Mouse (Mus musculus): ENCODE measurements around the gene Slc25a48. TPM values are rescaled to one million over a fixed set of nuclear protein-coding genes. Genes with fewer than 3 reads are reported as not detected.

The Slc25a48 gene
- 0.05 TPM in 1 of 2 replicates, not detected in the other for polyA plus RNA-seq (2015; fragmentation: Nextera tagmentation; extraction: Ambion mirVana)

DNA sequence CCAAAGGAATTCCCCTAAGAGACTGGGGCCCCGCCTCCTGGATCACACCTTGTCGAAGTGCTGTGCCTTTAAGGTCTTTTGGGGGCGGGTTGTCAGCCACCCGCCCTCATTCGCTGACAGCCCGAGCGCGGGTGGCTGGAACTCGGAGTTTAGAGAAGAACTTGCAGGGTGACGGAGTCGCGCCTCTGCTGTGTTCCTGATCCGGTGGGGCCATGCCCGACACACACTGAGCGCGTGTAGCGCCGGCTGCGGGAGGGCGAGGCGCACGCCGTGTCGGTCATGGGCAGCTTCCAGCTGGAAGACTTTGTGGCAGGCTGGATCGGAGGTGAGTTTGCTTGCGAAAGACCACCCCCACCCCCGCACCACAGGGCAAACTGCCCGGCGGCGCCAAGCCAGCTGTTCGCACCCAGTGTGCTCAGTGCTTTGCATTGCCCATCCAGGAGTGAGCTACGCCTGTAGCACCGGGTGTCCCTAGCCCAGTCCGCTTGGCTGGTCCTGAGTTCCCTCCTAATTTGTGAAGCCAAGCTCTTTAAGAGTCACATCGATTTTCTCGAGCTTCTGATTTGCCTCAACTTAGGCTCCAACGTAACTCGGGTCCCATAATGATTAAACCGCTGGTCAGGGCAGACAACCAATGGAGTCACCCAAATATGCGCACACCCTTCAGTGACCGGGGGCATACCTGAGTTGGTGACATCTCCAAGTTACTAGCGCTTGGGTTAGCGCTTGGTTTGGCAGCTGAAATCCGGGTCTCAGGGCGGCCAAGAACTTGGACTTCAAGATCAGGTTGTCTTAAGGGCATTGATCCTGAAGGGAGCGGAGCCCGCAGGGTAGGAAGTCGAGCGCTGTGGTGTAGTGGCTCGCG, at the start of gene Slc25a48:
Gene Slc25a48 (plus strand): TSS at position 145 of the 865 bp plus-strand sequence.
- Histone ChIP-seq H3K36me3 (no peaks in the 10 kb centered on the region), H3K9me3 (no peaks in the 10 kb centered on the region), H3K4me2 (peak within 1 kb of the TSS; percentile 75), H3K4me3 (peak within 1 kb of the TSS; percentile 49), H3K9ac (peak within 1 kb of the TSS; percentile 56), H3K27ac (replicated peaks) (no peak within 1 kb of the TSS), H3K27me3 (replicated peaks) (peaks cover 82% of the 10 kb centered on the region), H3K4me1 (peaks cover 12% of the 10 kb centered on the region)
- no peak; the same call in 1 of the 2 replicates for ATAC-seq (ENCODE audit: extremely low read depth, insufficient number of reproducible peaks, low FRiP score, low TSS enrichment)
- WGBS = 5% methylated on average over 51 of the region's 51 CpGs

DNA sequence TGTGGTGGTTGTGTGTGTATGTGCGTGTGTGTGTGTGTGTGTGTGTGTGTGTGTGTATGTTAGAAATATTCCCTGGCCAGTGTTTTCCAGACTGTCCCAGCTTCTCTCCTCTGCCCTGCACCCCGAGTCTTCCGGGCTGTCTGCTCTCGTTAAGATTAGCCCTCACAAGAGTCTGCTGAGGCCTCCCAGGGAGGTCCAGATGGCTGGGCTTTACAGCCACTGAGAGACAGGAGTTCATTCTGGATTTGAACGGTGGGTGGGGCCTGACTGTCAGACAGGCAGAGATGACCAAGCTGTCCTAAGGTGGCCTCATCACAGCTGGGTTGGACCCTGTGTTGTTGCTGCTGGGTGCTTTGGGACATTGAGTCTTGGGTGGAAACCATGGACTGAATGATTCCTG, 40.6 kb upstream of the Slc25a48 start:
- 33% methylated on average over 5 of the region's 5 CpGs for WGBS
- no peak; the same call in 1 of the 2 replicates for ATAC-seq (ENCODE audit: extremely low read depth, insufficient number of reproducible peaks, low FRiP score, low TSS enrichment)

DNA sequence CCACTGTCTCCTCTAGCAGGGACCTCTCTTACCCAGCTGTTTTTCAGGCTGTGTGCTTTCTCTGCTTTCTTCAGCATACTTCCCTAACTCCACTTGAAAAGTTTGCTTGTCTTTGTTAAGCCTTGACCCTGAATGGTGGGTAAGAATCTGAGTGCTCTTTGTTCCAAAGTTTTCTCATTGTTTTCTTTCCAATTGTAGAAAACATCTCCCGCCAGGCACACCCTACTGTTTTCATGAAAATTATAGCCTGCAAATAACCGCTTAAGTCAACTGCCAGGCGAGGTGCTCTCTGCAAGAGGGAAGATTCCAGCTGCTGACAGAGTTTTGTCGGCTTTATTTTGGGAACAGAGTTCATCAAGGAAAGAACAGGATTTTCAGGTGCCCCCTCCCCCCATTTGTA, 37.0 kb upstream of the Slc25a48 start:
- Histone ChIP-seq H3K27me3 (replicated peaks) (peaks cover 10% of the 10 kb centered on the region), H3K4me2 (no peak overlapping the region), H3K4me3 (no peak overlapping the region), H3K36me3 (no peaks in the 10 kb centered on the region), H3K27ac (replicated peaks) (no peak overlapping the region), H3K9me3 (no peaks in the 10 kb centered on the region), H3K4me1 (peaks cover 11% of the 10 kb centered on the region), H3K9ac (no peak overlapping the region)
- ATAC-seq (ENCODE audit: extremely low read depth, insufficient number of reproducible peaks, low FRiP score, low TSS enrichment) = no peak
- 59% methylated on average over 4 of the region's 4 CpGs for WGBS

More for the DNA sequence above, 40.6 kb upstream of the Slc25a48 start:
- H3K9ac ChIP-seq = no peak overlapping the region
- no peak overlapping the region for H3K4me2 ChIP-seq
- no peaks in the 10 kb centered on the region for H3K9me3 ChIP-seq
- H3K4me3 ChIP-seq = no peak overlapping the region
- peaks cover 11% of the 10 kb centered on the region for H3K4me1 ChIP-seq
- H3K27ac ChIP-seq (replicated peaks) = no peak overlapping the region
- no peaks in the 10 kb centered on the region for H3K36me3 ChIP-seq
- peaks cover 5% of the 10 kb centered on the region for H3K27me3 ChIP-seq (replicated peaks)

DNA sequence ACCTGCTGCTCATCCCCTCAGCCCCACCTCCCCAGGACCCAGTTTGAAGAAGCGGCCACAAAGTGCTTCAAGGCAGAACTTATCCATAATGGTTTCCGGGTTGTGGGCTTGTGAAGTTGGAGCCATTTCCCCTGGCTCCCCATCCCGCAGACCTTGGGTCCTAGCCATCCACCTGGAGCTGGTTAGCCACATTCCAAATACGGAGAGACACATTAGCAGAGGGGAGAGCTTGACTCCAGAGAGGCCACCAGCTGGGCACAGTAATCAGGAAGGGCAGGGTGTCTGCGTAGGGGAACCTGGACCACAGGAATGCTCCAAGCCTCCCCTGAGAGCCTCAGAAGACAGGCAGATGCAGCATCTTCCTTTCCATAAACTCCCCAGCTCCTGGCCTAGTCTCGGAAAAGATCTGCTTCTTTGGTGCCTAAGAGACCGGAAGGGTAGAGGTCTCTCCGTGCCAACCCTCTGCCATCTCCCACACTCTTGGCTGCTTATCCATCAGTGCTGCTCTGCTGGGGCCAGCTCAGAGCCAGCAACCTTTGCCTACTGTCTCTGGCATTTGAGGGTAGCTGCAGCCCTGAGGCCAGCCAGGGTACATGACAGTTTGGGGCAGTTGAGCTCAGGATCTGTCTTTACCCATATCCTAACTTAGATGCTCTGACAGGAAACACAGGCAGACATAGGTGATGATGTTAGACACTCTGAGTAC, 34.6 kb upstream of the Slc25a48 start:
- peaks cover 10% of the 10 kb centered on the region; the same call in 1 of the 2 replicates for H3K27me3 ChIP-seq (replicated peaks)
- no peak overlapping the region for H3K4me3 ChIP-seq
- H3K4me2 ChIP-seq = no peak overlapping the region
- 67% methylated on average over 8 of the region's 8 CpGs for WGBS
- ATAC-seq (ENCODE audit: extremely low read depth, insufficient number of reproducible peaks, low FRiP score, low TSS enrichment) = no peak
- no peak overlapping the region for H3K9ac ChIP-seq
- H3K4me1 ChIP-seq = no peaks in the 10 kb centered on the region
- no peaks in the 10 kb centered on the region for H3K36me3 ChIP-seq
- no peaks in the 10 kb centered on the region for H3K9me3 ChIP-seq
- no peak overlapping the region for H3K27ac ChIP-seq (replicated peaks)

DNA sequence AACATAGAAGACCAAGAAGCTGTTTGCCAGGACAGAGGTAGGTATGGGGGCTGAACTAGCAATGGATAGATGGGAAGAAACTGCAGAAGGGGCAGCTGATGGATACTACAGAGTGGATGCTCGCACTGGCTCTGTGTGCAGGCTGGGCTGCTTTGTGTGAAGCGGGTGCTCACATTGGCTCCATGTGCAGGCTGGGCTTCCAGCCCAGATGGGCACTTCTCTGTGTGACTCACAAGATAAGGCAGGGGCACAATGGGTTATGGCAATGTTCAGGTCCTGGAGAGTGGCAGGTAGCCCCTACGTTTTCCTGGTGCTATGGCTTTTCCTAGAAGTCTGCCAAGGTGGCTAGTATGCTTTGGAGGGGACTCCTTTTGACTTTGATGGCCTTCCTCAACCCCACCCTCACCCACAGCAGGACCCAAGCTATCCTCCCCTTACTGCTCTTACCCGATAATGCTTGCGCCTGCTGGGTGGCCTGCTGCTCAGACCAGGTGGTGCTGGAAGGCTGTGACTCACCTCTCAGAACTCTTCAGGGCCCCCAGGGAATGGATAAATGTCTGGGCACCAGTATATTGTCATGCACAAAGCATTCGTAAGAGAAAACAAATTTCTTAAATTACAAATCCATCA, 33.5 kb upstream of the Slc25a48 start:
- 58% methylated on average over 6 of the region's 6 CpGs for WGBS
- Histone ChIP-seq H3K9ac (no peak overlapping the region), H3K27ac (replicated peaks) (no peak overlapping the region), H3K9me3 (no peaks in the 10 kb centered on the region), H3K4me2 (no peak overlapping the region), H3K36me3 (no peaks in the 10 kb centered on the region), H3K4me3 (no peak overlapping the region), H3K27me3 (replicated peaks) (peaks cover 10% of the 10 kb centered on the region; the same call in 1 of the 2 replicates), H3K4me1 (no peaks in the 10 kb centered on the region)
- ATAC-seq (ENCODE audit: extremely low read depth, insufficient number of reproducible peaks, low FRiP score, low TSS enrichment) = no peak

DNA sequence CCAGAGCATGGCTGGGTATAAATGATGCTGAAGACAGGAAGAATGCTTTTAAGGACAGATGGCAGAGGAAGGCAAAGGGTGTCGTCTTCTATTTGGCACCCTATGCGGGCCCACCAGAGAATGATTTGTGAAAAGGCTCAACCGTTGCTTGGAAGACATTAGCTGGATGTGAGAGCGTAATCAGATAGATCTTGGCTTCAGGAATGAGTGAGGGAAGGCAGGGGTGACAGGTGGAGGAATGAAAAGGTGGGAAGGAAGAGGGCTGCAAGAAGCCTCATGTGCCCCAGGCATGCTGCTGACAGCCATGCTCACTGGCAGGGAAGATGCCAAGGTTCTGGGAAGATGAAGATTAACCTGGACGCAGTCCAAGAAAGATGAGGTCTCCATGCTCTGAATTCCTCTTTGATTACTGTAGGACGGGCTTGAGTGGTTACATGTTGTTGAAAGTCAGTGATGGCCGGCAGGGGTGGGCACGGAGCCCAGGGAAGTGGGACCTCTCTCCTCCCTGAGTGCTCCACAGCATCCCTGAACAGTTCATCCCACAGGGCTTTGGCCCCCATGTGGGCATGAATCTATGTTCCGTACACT, 25.8 kb upstream of the Slc25a48 start:
- H3K4me2 ChIP-seq = no peak overlapping the region
- no peak overlapping the region for H3K9ac ChIP-seq
- no peak overlapping the region for H3K4me3 ChIP-seq
- ATAC-seq (ENCODE audit: extremely low read depth, insufficient number of reproducible peaks, low FRiP score, low TSS enrichment) = no peak
- peaks cover 9% of the 10 kb centered on the region; the same call in 1 of the 2 replicates for H3K4me1 ChIP-seq
- H3K9me3 ChIP-seq = peaks cover 10% of the 10 kb centered on the region; the same call in 1 of the 2 replicates
- H3K27me3 ChIP-seq (replicated peaks) = no peaks in the 10 kb centered on the region
- WGBS = 53% methylated on average over 9 of the region's 9 CpGs
- no peaks in the 10 kb centered on the region for H3K36me3 ChIP-seq
- no peak overlapping the region for H3K27ac ChIP-seq (replicated peaks)

DNA sequence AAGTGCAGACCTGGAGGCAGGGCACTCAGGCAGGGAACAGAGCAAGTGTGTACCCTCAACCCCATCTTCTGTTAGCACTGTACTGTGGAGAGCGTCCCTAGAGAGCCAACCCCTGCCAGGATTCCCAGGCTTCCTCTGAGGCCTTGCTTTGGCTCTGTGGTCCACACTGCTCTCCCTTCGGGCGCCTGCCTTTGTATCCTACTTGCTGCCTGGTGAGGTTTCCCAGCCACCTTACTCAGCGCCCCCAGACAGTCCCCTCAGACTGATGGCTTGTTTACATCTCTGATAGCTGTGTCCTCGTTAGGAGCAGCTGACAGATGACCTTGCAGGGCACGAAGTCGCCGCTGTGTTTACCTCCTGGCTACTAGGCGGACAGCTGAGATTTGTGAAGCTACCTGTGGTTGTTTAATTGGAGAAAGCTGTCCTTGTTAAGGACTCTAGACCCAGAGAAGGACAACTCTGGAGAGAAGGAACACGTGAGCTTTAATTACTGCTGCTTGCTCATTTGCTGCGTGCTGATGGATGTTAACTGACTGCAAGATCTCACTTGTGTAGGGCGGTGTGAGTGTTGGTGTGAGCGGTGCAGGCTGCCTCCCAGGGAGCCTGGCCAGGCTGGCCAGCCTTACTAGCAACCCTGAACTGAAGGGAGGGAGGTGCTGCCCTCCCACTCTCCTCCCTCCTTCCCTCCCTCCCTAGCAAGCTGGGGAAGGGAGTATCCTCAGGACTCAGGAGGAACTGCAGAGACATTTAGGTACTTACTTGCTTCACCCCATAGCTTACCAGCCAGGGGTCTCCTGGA, 19.3 kb upstream of the Slc25a48 start:
- Histone ChIP-seq H3K4me3 (no peak overlapping the region), H3K36me3 (no peaks in the 10 kb centered on the region), H3K27ac (replicated peaks) (no peak overlapping the region), H3K9ac (0 out of 2 replicates have a peak overlapping the region, but pooled peaks have one; percentile 3), H3K4me2 (no peak overlapping the region), H3K27me3 (replicated peaks) (peaks cover 28% of the 10 kb centered on the region), H3K4me1 (peaks cover 15% of the 10 kb centered on the region), H3K9me3 (peaks cover 5% of the 10 kb centered on the region; the same call in 1 of the 2 replicates)
- 26% methylated on average over 13 of the region's 13 CpGs for WGBS
- no peak for ATAC-seq (ENCODE audit: extremely low read depth, insufficient number of reproducible peaks, low FRiP score, low TSS enrichment)

DNA sequence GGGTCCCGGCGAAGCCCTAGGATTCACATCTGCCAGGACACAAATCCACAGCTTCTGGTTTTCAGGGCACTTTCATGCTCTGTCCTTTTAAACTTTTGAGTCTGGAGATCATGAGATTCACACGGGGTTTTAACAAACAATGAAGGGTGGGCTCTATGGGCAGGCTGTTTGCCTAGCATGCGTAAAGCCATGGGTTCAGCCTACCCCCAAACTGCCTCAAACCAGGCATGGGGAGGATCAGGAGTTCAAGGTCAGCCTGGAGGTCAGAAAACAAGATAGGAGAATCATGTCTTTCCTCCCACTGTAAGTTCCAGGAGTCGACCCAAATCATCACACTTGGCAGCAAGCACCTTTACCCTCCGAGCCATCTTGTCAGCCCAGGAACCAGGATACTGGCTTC, 18.6 kb upstream of the Slc25a48 start:
- Histone ChIP-seq H3K27ac (replicated peaks) (no peak overlapping the region), H3K4me1 (peaks cover 15% of the 10 kb centered on the region), H3K4me2 (no peak overlapping the region), H3K9me3 (no peaks in the 10 kb centered on the region), H3K27me3 (replicated peaks) (peaks cover 34% of the 10 kb centered on the region), H3K4me3 (no peak overlapping the region), H3K36me3 (no peaks in the 10 kb centered on the region), H3K9ac (no peak overlapping the region)
- WGBS = 63% methylated on average over 6 of the region's 6 CpGs
- ATAC-seq (ENCODE audit: extremely low read depth, insufficient number of reproducible peaks, low FRiP score, low TSS enrichment) = no peak

DNA sequence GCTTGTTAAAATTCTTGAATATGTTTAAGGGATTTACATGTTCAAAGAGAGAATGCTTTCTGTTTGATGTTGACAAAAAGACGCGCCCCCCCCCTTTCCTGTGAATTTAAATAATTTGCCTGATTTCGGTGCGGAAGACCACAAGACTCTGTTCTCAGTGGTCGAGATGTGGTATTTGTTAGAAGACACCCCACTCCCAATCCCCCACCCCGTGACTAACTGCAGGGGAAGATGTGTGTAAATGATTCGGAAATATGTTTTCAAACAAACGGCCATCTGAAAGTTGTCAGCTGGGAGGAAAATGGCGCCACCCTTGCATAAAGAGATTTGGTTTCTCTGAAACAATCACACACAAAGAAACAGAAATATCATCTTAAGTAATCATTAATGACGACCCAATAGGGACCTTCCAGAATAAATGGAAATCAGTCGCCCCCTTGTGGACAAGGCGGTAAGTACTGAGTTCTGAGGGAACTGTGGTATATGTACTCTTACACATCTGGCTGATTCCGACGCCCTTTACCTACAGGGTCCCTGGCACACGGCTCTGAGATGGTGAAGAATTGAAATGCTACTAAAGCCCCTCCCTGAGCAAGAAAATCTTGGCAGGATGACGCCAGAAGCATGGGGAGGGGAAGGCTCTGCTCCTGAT, 16.0 kb upstream of the Slc25a48 start:
- Histone ChIP-seq H3K27me3 (replicated peaks) (peaks cover 58% of the 10 kb centered on the region), H3K9ac (no peak overlapping the region), H3K4me3 (no peak overlapping the region), H3K27ac (replicated peaks) (no peak overlapping the region), H3K4me1 (peaks cover 15% of the 10 kb centered on the region), H3K4me2 (peak overlapping the region; percentile 10), H3K9me3 (no peaks in the 10 kb centered on the region), H3K36me3 (no peaks in the 10 kb centered on the region)
- no peak for ATAC-seq (ENCODE audit: extremely low read depth, insufficient number of reproducible peaks, low FRiP score, low TSS enrichment)
- WGBS = 21% methylated on average over 16 of the region's 16 CpGs

DNA sequence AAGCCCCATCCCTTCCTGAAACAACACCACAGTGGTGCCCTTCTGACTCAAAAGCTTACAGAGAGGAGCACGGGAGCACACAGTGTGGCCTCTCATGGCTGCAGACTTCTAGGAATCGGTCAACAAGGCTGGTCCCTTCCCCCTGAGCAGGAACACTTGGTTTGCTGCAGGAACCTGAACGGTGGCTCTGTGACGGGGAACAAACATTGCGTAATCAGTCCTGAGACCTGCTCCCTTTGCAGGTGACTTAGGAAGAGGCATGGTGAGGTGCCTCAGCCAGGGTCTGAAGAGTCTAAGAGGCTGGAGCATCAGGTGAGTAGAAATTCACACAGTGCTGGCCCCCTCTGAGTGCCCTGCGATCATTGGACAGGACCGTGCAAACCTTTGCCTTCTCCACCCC, 12.2 kb upstream of the Slc25a48 start:
- Histone ChIP-seq H3K27me3 (replicated peaks) (peaks cover 81% of the 10 kb centered on the region), H3K27ac (replicated peaks) (no peak overlapping the region), H3K4me1 (no peaks in the 10 kb centered on the region), H3K4me3 (no peak overlapping the region), H3K36me3 (no peaks in the 10 kb centered on the region), H3K9me3 (no peaks in the 10 kb centered on the region), H3K4me2 (no peak overlapping the region), H3K9ac (no peak overlapping the region)
- ATAC-seq (ENCODE audit: extremely low read depth, insufficient number of reproducible peaks, low FRiP score, low TSS enrichment) = no peak
- WGBS = 68% methylated on average over 7 of the region's 7 CpGs
